Mouse (Mus musculus): ENCODE measurements around the gene Vasn. TPM values are rescaled to one million over a fixed set of nuclear protein-coding genes. Genes with fewer than 3 reads are reported as not detected.

The Vasn gene
- polyA plus RNA-seq, 1 experiment, result 9.9 TPM

- TF ChIP-seq POLR2A (IDR thresholded peaks at IDR 0.05; ENCODE audit: borderline replicate concordance, extremely low read depth, insufficient read depth, insufficient read length, poor library complexity, severe bottlenecking), result no peak
- peak; percentile 60; the same call in 1 of the 2 replicates for TF ChIP-seq CTCF (IDR thresholded peaks at IDR 0.05; ENCODE audit: borderline replicate concordance, extremely low read depth, insufficient read depth, insufficient read length)
- DNase-seq (ENCODE audit: low read depth), result peak; percentile 18
These were observed 7.7 kb upstream of the Vasn start for GRCm38 (mm10) chr16:4632050-4632449.

- no peak for DNase-seq (ENCODE audit: low read depth)
- TF ChIP-seq CTCF (IDR thresholded peaks at IDR 0.05; ENCODE audit: borderline replicate concordance, extremely low read depth, insufficient read depth, insufficient read length) (no peak), POLR2A (IDR thresholded peaks at IDR 0.05; ENCODE audit: borderline replicate concordance, extremely low read depth, insufficient read depth, insufficient read length, poor library complexity, severe bottlenecking) (no peak)
These were observed 6.1 kb upstream of the Vasn start for GRCm38 (mm10) chr16:4633661-4634060.

- no peak for TF ChIP-seq CTCF (IDR thresholded peaks at IDR 0.05; ENCODE audit: borderline replicate concordance, extremely low read depth, insufficient read depth, insufficient read length)
- no peak for TF ChIP-seq POLR2A (IDR thresholded peaks at IDR 0.05; ENCODE audit: borderline replicate concordance, extremely low read depth, insufficient read depth, insufficient read length, poor library complexity, severe bottlenecking)
- DNase-seq (ENCODE audit: low read depth), result no peak
These were observed 5.1 kb upstream of the Vasn start for GRCm38 (mm10) chr16:4634681-4635080.

GRCm38 (mm10) chr16:4635760-4636159 is 4.0 kb upstream of the Vasn start:
- TF ChIP-seq CTCF (IDR thresholded peaks at IDR 0.05; ENCODE audit: borderline replicate concordance, extremely low read depth, insufficient read depth, insufficient read length) (no peak), POLR2A (IDR thresholded peaks at IDR 0.05; ENCODE audit: borderline replicate concordance, extremely low read depth, insufficient read depth, insufficient read length, poor library complexity, severe bottlenecking) (no peak)
- DNase-seq (ENCODE audit: low read depth), result no peak

GRCm38 (mm10) chr16:4638891-4639390 is 800 bp upstream of the Vasn start:
- TF ChIP-seq CTCF (IDR thresholded peaks at IDR 0.05; ENCODE audit: borderline replicate concordance, extremely low read depth, insufficient read depth, insufficient read length), result no peak
- TF ChIP-seq POLR2A (IDR thresholded peaks at IDR 0.05; ENCODE audit: borderline replicate concordance, extremely low read depth, insufficient read depth, insufficient read length, poor library complexity, severe bottlenecking), result no peak
- no peak for DNase-seq (ENCODE audit: low read depth)

- TF ChIP-seq POLR2A (IDR thresholded peaks at IDR 0.05; ENCODE audit: borderline replicate concordance, extremely low read depth, insufficient read depth, insufficient read length, poor library complexity, severe bottlenecking) (no peak), CTCF (IDR thresholded peaks at IDR 0.05; ENCODE audit: borderline replicate concordance, extremely low read depth, insufficient read depth, insufficient read length) (no peak)
- peak; percentile 26 for DNase-seq (ENCODE audit: low read depth)
These were observed 695 bp downstream of the Vasn start for GRCm38 (mm10) chr16:4640267-4641005.

- no peak for DNase-seq (ENCODE audit: low read depth)
- TF ChIP-seq CTCF (IDR thresholded peaks at IDR 0.05; ENCODE audit: borderline replicate concordance, extremely low read depth, insufficient read depth, insufficient read length) (no peak), POLR2A (IDR thresholded peaks at IDR 0.05; ENCODE audit: borderline replicate concordance, extremely low read depth, insufficient read depth, insufficient read length, poor library complexity, severe bottlenecking) (no peak)
These were observed 1.5 kb downstream of the Vasn start for GRCm38 (mm10) chr16:4641119-4641838.

- DNase-seq (ENCODE audit: low read depth), result peak; percentile 65
- TF ChIP-seq POLR2A (IDR thresholded peaks at IDR 0.05; ENCODE audit: borderline replicate concordance, extremely low read depth, insufficient read depth, insufficient read length, poor library complexity, severe bottlenecking) (no peak), CTCF (IDR thresholded peaks at IDR 0.05; ENCODE audit: borderline replicate concordance, extremely low read depth, insufficient read depth, insufficient read length) (no peak)
These were observed 2.4 kb downstream of the Vasn start for GRCm38 (mm10) chr16:4642190-4642589.

- TF ChIP-seq CTCF (IDR thresholded peaks at IDR 0.05; ENCODE audit: borderline replicate concordance, extremely low read depth, insufficient read depth, insufficient read length) (no peak), POLR2A (IDR thresholded peaks at IDR 0.05; ENCODE audit: borderline replicate concordance, extremely low read depth, insufficient read depth, insufficient read length, poor library complexity, severe bottlenecking) (no peak)
- DNase-seq (ENCODE audit: low read depth), result no peak
These were observed 3.2 kb downstream of the Vasn start for GRCm38 (mm10) chr16:4642937-4643336.

GRCm38 (mm10) chr16:4643670-4644419 is 4.1 kb downstream of the Vasn start:
- peak; percentile 87 for DNase-seq (ENCODE audit: low read depth)
- TF ChIP-seq POLR2A (IDR thresholded peaks at IDR 0.05; ENCODE audit: borderline replicate concordance, extremely low read depth, insufficient read depth, insufficient read length, poor library complexity, severe bottlenecking) (no peak), CTCF (IDR thresholded peaks at IDR 0.05; ENCODE audit: borderline replicate concordance, extremely low read depth, insufficient read depth, insufficient read length) (no peak)

- DNase-seq (ENCODE audit: low read depth), result no peak
- TF ChIP-seq CTCF (IDR thresholded peaks at IDR 0.05; ENCODE audit: borderline replicate concordance, extremely low read depth, insufficient read depth, insufficient read length), result no peak
- no peak for TF ChIP-seq POLR2A (IDR thresholded peaks at IDR 0.05; ENCODE audit: borderline replicate concordance, extremely low read depth, insufficient read depth, insufficient read length, poor library complexity, severe bottlenecking)
These were observed 6.1 kb downstream of the Vasn start for GRCm38 (mm10) chr16:4645867-4646266.
